Mouse (Mus musculus) MEL (cell line): ENCODE data around the gene Galntl5. TPM values are rescaled to one million over a fixed set of nuclear protein-coding genes. Genes with fewer than 3 reads are reported as not detected.

Source experiments
- DNase-seq: peaks from one replicate; pipeline ENCODE4 v3.0.0; 2011; ENCODE audit warnings: low read depth, low spot score
- H3K27ac ChIP-seq: 2 replicates; pipeline ENCODE4 v1.5.1; 2012; ENCODE audit warnings: low read depth, mild to moderate bottlenecking, control low read depth, low read length, moderate library complexity; ENCODE audit not compliant: control insufficient read depth
- H3K27me3 ChIP-seq, 2 experiments: fragments of 150-350 bp in 1 of 2; sonication (generic) in 1 of 2; 2 replicates each; pipeline ENCODE4 v1.6.1; 2012; ENCODE audit warnings: low read length in 2 of 2, mild to moderate bottlenecking in 2 of 2, improper control_type of control experiment in 1 of 2, moderate library complexity in 1 of 2; ENCODE audit not compliant: insufficient read depth in 2 of 2, control insufficient read depth in 1 of 2
- H3K36me3 ChIP-seq, 2 experiments: 2 replicates each; pipeline ENCODE4 v1.6.1; 2012 to 2014; ENCODE audit warnings: low read length in 2 of 2, improper control_type of control experiment in 1 of 2, inconsistent platforms in 1 of 2, mild to moderate bottlenecking in 1 of 2; ENCODE audit not compliant: insufficient read depth in 2 of 2, control insufficient read depth in 1 of 2
- H3K4me1 ChIP-seq, 2 experiments: fragments of 150-350 bp in 1 of 2; sonication (generic) in 1 of 2; 2 replicates each; pipeline ENCODE4 v1.6.1; 2012; ENCODE audit warnings: low read length in 2 of 2, improper control_type of control experiment in 1 of 2, mild to moderate bottlenecking in 1 of 2; ENCODE audit not compliant: insufficient read depth in 2 of 2, control insufficient read depth in 1 of 2
- H3K4me3 ChIP-seq, 2 experiments: fragments of 150-350 bp in 1 of 2; sonication (generic) in 1 of 2; 2 replicates each; pipeline ENCODE4 v1.5.1; 2012; ENCODE audit warnings: low read depth in 2 of 2, low read length in 2 of 2, mild to moderate bottlenecking in 2 of 2, moderate library complexity in 2 of 2, control low read depth in 1 of 2, improper control_type of control experiment in 1 of 2; ENCODE audit not compliant: control insufficient read depth in 1 of 2, insufficient read depth in 1 of 2
- H3K79me2 ChIP-seq: 2 replicates; pipeline ENCODE4 v1.6.1; 2012; ENCODE audit warnings: mild to moderate bottlenecking, low read length, moderate library complexity; ENCODE audit not compliant: control insufficient read depth, poor library complexity, insufficient read depth
- H3K9ac ChIP-seq: 2 replicates; pipeline ENCODE4 v1.6.1; 2012; ENCODE audit warnings: low read depth, mild to moderate bottlenecking, control low read depth, low read length, moderate library complexity; ENCODE audit not compliant: control insufficient read depth, poor library complexity, severe bottlenecking
- H3K9me3 ChIP-seq: fragments of 150-350 bp; sonication (generic); replicated peaks from 2 replicates; pipeline ENCODE4 v1.6.1; 2012; ENCODE audit warnings: mild to moderate bottlenecking, low read length, improper control_type of control experiment, moderate library complexity; ENCODE audit not compliant: insufficient read depth
- BHLHE40 ChIP-seq: IDR thresholded peaks from 2 replicates; pipeline ENCODE4 v1.6.1; 2012; ENCODE audit warnings: low read depth, mild to moderate bottlenecking, inconsistent platforms, low read length, improper control_type of control experiment, borderline replicate concordance
- ETS1 ChIP-seq: IDR thresholded peaks from 2 replicates; pipeline ENCODE4 v1.6.1; 2012; ENCODE audit warnings: low read depth, mild to moderate bottlenecking, inconsistent platforms, low read length, improper control_type of control experiment, moderate library complexity
- GABPA ChIP-seq: IDR thresholded peaks from 2 replicates; pipeline ENCODE4 v1.6.1; 2012; ENCODE audit warnings: low read depth, mild to moderate bottlenecking, inconsistent platforms, low read length, improper control_type of control experiment, moderate library complexity
- GATA1 ChIP-seq: IDR thresholded peaks from 2 replicates; pipeline ENCODE4 v1.6.1; 2011; ENCODE audit warnings: low read depth, low read length, improper control_type of control experiment
- KAT2A ChIP-seq: conservative IDR thresholded peaks from 2 replicates; pipeline ENCODE4 v1.6.1; 2012; ENCODE audit warnings: low read depth, low read length, improper control_type of control experiment, inconsistent platforms
- MAFK ChIP-seq: IDR thresholded peaks from 2 replicates; pipeline ENCODE4 v1.6.1; 2011; ENCODE audit warnings: low read depth, mild to moderate bottlenecking, low read length, improper control_type of control experiment, borderline replicate concordance
- MAX ChIP-seq: IDR thresholded peaks from 2 replicates; pipeline ENCODE4 v1.6.1; 2011; ENCODE audit warnings: low read length, improper control_type of control experiment
- MYC ChIP-seq: IDR thresholded peaks from 2 replicates; pipeline ENCODE4 v1.6.1; 2011; ENCODE audit warnings: low read depth, mild to moderate bottlenecking, low read length, improper control_type of control experiment, moderate library complexity
- NELFE ChIP-seq: IDR thresholded peaks from 2 replicates; pipeline ENCODE4 v1.6.1; 2011; ENCODE audit warnings: low read depth, low read length, improper control_type of control experiment
- NRF1 ChIP-seq: IDR thresholded peaks from 2 replicates; pipeline ENCODE4 v1.6.1; 2014; ENCODE audit warnings: low read depth, mild to moderate bottlenecking, inconsistent platforms, low read length, improper control_type of control experiment, moderate library complexity; ENCODE audit not compliant: poor library complexity, insufficient read depth, severe bottlenecking
- POLR2AphosphoS2 ChIP-seq: IDR thresholded peaks from 2 replicates; pipeline ENCODE4 v1.6.1; 2011; ENCODE audit warnings: low read length, improper control_type of control experiment
- RAD21 ChIP-seq: IDR thresholded peaks from 2 replicates; pipeline ENCODE4 v1.6.1; 2011; ENCODE audit warnings: mild to moderate bottlenecking, low read depth, low read length, improper control_type of control experiment
- RCOR1 ChIP-seq: IDR thresholded peaks from 2 replicates; pipeline ENCODE4 v1.6.1; 2012; ENCODE audit warnings: low read depth, mild to moderate bottlenecking, inconsistent platforms, low read length, improper control_type of control experiment
- SIN3A ChIP-seq: IDR thresholded peaks from 2 replicates; pipeline ENCODE4 v1.6.1; 2012; ENCODE audit warnings: low read length, improper control_type of control experiment, inconsistent platforms
- SMC3 ChIP-seq: IDR thresholded peaks from 2 replicates; pipeline ENCODE4 v1.6.1; 2011; ENCODE audit warnings: low read depth, low read length, improper control_type of control experiment
- TBP ChIP-seq: IDR thresholded peaks from 2 replicates; pipeline ENCODE4 v1.8.0; 2011; ENCODE audit warnings: low read depth, low read length, improper control_type of control experiment
- USF1 ChIP-seq: IDR thresholded peaks from 2 replicates; pipeline ENCODE4 v1.6.1; 2014; ENCODE audit warnings: low read depth, mild to moderate bottlenecking, inconsistent platforms, low read length, improper control_type of control experiment, moderate library complexity
- USF2 ChIP-seq, 2 experiments: IDR thresholded peaks; 2 replicates each; pipeline ENCODE4 v1.6.1; 2011 to 2012; ENCODE audit warnings: improper control_type of control experiment in 2 of 2, low read length in 2 of 2, borderline replicate concordance in 1 of 2, inconsistent platforms in 1 of 2, low read depth in 1 of 2, mild to moderate bottlenecking in 1 of 2; ENCODE audit not compliant: insufficient read depth in 1 of 2
- ZMIZ1 ChIP-seq: IDR thresholded peaks from 2 replicates; pipeline ENCODE4 v1.6.1; 2012; ENCODE audit warnings: low read depth, mild to moderate bottlenecking, inconsistent platforms, low read length, improper control_type of control experiment, moderate library complexity
- polyA plus RNA-seq, 2 experiments: library from polyadenylated mRNA; stranded (reverse) in 1 of 2; unstranded in 1 of 2; fragments of >175 nt in 1 of 2; fragments of >200 nt in 1 of 2; gene quantifications; 2 replicates each; pipeline versions ENCODE4 v1.2.1 to v1.2.4; 2012; ENCODE audit warnings: low replicate concordance in 2 of 2, low read depth in 1 of 2; ENCODE audit not compliant: insufficient read length in 2 of 2, insufficient read depth in 1 of 2, missing spikeins in 1 of 2
- total RNA-seq: library from RNA; depleted of rRNA; stranded (reverse); fragments of 300-350 nt; gene quantifications from 2 replicates; pipeline ENCODE4 v1.2.3, GENCODE M21; 2012

Galntl5 gene
- total and polyA plus RNA-seq, 3 experiments: not detected

- Histone ChIP-seq H3K9me3 (no peaks in the 10 kb centered on the region), H3K4me3 (no peak overlapping the region), H3K79me2 (no peaks in the 10 kb centered on the region), H3K9ac (no peak overlapping the region), H3K27ac (no peak overlapping the region), H3K27me3 (peaks cover 3 to 8% of the 10 kb centered on the region in 2 experiments; a peak in 3 of 4 replicates), H3K4me1 (no peaks in the 10 kb centered on the region), H3K36me3 (no peaks in the 10 kb centered on the region)
- DNase-seq: no peak
- TF ChIP-seq NELFE (no peak), NRF1 (no peak), GATA1 (no peak), GABPA (no peak), KAT2A (no peak), USF2 (IDR thresholded peaks at IDR 0.05; ENCODE audit: borderline replicate concordance in 1 of 2, insufficient read depth in 1 of 2, low read depth in 1 of 2, low read length in 2 of 2) (no peak), MAX (no peak), SMC3 (no peak), RAD21 (no peak), ZMIZ1 (no peak), TBP (no peak), MYC (no peak)
- TF ChIP-seq, all 39 proteins: peak for 0
These were observed 3.3 kb downstream of the Galntl5 start for GRCm38 (mm10) chr5:25184594-25184993.

- Histone ChIP-seq H3K9me3 (no peaks in the 10 kb centered on the region), H3K27me3 (peaks cover 3 to 6% of the 10 kb centered on the region in 2 experiments; a peak in 3 of 4 replicates), H3K27ac (no peak overlapping the region), H3K36me3 (no peaks in the 10 kb centered on the region), H3K9ac (no peak overlapping the region), H3K79me2 (no peaks in the 10 kb centered on the region), H3K4me1 (no peaks in the 10 kb centered on the region), H3K4me3 (no peak overlapping the region)
- no peak for TF ChIP-seq MAFK
- no peak for TF ChIP-seq RCOR1
- no peak for TF ChIP-seq MYC
- no peak for TF ChIP-seq BHLHE40
- TF ChIP-seq SIN3A: no peak
- no peak for TF ChIP-seq USF1
- TF ChIP-seq POLR2AphosphoS2: no peak
- no peak for TF ChIP-seq SMC3
- TF ChIP-seq ETS1: no peak
- DNase-seq: no peak
These were observed 6.5 kb downstream of the Galntl5 start for GRCm38 (mm10) chr5:25187727-25188126.
